Mouse (Mus musculus) lung, adult 2 months (tissue): ENCODE data around the gene Edf1.

ENCODE experiments used
- CTCF ChIP-seq: fragments of 200-500 bp; IDR thresholded peaks from 2 replicates; pipeline ENCODE4 v1.5.1; 2011; ENCODE audit warnings: mild to moderate bottlenecking, low read length, control low read depth; ENCODE audit not compliant: insufficient read depth
- POLR2A ChIP-seq: fragments of 200-500 bp; IDR thresholded peaks from 2 replicates; pipeline ENCODE4 v1.6.1; 2011; ENCODE audit warnings: low read depth, mild to moderate bottlenecking, control low read depth, low read length, borderline replicate concordance; ENCODE audit errors: extremely low read depth

- TF ChIP-seq CTCF, result no peak
- TF ChIP-seq POLR2A, result peak; percentile 71; the same call in 1 of the 2 replicates
These were observed 50.3 kb downstream of the Edf1 start, which contains the start of gene Rabl6 for GRCm38 (mm10) chr2:25607761-25608622.
